Mouse (Mus musculus): ENCODE results near the gene Fgfr4.
A peak's percentile ranks its signal among the peaks of the same experiment; 100 is the strongest.

Gene Fgfr4

GRCm38 (mm10) chr13:55210193-55210970 lies 57.9 kb downstream of the Fgfr4 start:
- peak; percentile 88 for DNase-seq (ENCODE audit: extremely low spot score)

GRCm38 (mm10) chr13:55210971-55211220 lies 58.5 kb downstream of the Fgfr4 start:
- no peak for DNase-seq (ENCODE audit: extremely low spot score)

GRCm38 (mm10) chr13:55211221-55212010 lies 59.0 kb downstream of the Fgfr4 start:
- DNase-seq (ENCODE audit: extremely low spot score) = peak; percentile 95

GRCm38 (mm10) chr13:55212011-55212360 lies 59.5 kb downstream of the Fgfr4 start:
- DNase-seq (ENCODE audit: extremely low spot score) = no peak

GRCm38 (mm10) chr13:55212361-55213137 lies 60.1 kb downstream of the Fgfr4 start:
- peak; percentile 77 for DNase-seq (ENCODE audit: extremely low spot score)

GRCm38 (mm10) chr13:55213138-55213806 lies 60.8 kb downstream of the Fgfr4 start:
- DNase-seq (ENCODE audit: extremely low spot score) = no peak
